Mouse (Mus musculus): ENCODE measurements around the gene Tsga10.

- TF ChIP-seq CTCF (conservative IDR thresholded peaks at IDR 0.05; ENCODE audit: low read length): no peak
- no peak for TF ChIP-seq POU5F1 (IDR thresholded peaks at IDR 0.05; ENCODE audit: borderline replicate concordance, low read length)
- TF ChIP-seq NANOG (IDR thresholded peaks at IDR 0.05; ENCODE audit: borderline replicate concordance, low read length): no peak
Measured at GRCm38 (mm10) chr1:37709736-37710135, 156.5 kb downstream of the Tsga10 start.
